Mouse (Mus musculus) forebrain, embryonic 11.5 days (tissue): Measurements from ENCODE around the gene Wdr77. TPM values are rescaled to one million over a fixed set of nuclear protein-coding genes. Genes with fewer than 3 reads are reported as not detected.
A peak's percentile ranks its signal among the peaks of the same experiment; 100 is the strongest.
"Not testable (repeated sequence)": the region's sequence is repeated elsewhere in the genome, so short reads cannot be mapped to it uniquely, and the experiment has no call there.

Experiments
- ATAC-seq: fragments of 200-750 bp; cut with Nextera tagmentation; replicated peaks from 2 replicates; pipeline ENCODE4 v1.8.0; 2017; ENCODE audit warnings: moderate TSS enrichment; ENCODE audit not compliant: low FRiP score
- DNase-seq: peaks from one replicate; pipeline ENCODE4 v3.0.0-alpha.2; 2017; ENCODE audit warnings: low spot score
- H3K27ac ChIP-seq: fragments of 300-500 bp; sonication (generic); 2 replicates; pipeline ENCODE4 v1.5.1; 2014; ENCODE audit warnings: low read depth, low read length
- H3K27me3 ChIP-seq: fragments of 300-500 bp; sonication (generic); 2 replicates; pipeline ENCODE4 v1.6.1; 2014; ENCODE audit warnings: mild to moderate bottlenecking, low read length, mixed read lengths; ENCODE audit not compliant: control insufficient read depth, insufficient read depth
- H3K36me3 ChIP-seq: fragments of 300-500 bp; sonication (generic); 2 replicates; pipeline ENCODE4 v1.6.1; 2014; ENCODE audit warnings: mild to moderate bottlenecking, low read length, moderate library complexity, mixed read lengths; ENCODE audit not compliant: control insufficient read depth, insufficient read depth
- H3K4me1 ChIP-seq: fragments of 300-500 bp; sonication (generic); replicated peaks from 2 replicates; pipeline ENCODE4 v1.6.1; 2014; ENCODE audit warnings: low read length, mixed read lengths; ENCODE audit not compliant: control insufficient read depth, insufficient read depth
- H3K4me2 ChIP-seq: fragments of 300-500 bp; sonication (generic); 2 replicates; pipeline ENCODE4 v1.6.1; 2014; ENCODE audit warnings: low read depth, mild to moderate bottlenecking, low read length, moderate library complexity, mixed read lengths; ENCODE audit not compliant: severe bottlenecking
- H3K4me3 ChIP-seq: fragments of 300-500 bp; sonication (generic); 2 replicates; pipeline ENCODE4 v1.5.1; 2014; ENCODE audit warnings: low read depth, low read length
- H3K9ac ChIP-seq: fragments of 300-500 bp; sonication (generic); 2 replicates; pipeline ENCODE4 v1.6.1; 2014; ENCODE audit warnings: low read length
- H3K9me3 ChIP-seq: fragments of 300-500 bp; sonication (generic); 2 replicates; pipeline ENCODE4 v1.6.1; 2016; ENCODE audit warnings: low read length, mixed read lengths; ENCODE audit not compliant: control insufficient read depth
- WGBS: fragments of 180-500 bp; shearing (Covaris S2); extraction: QIAGEN DNeasy Blood & Tissue Kit; methylation state at CpG from one replicate; pipeline ENCODE4 v1.1.7; 2014; 5-methylcytosine and 5-hydroxymethylcytosine counted together
- polyA plus RNA-seq: library from polyadenylated mRNA; unstranded; fragments of >200 nt; fragmentation: Nextera tagmentation; extraction: Ambion mirVana; gene quantifications from 2 replicates; pipeline ENCODE4 v1.2.1, GENCODE M21; 2014

Gene Wdr77
- polyA plus RNA-seq, 1 experiment from 2014 or later, result 148 TPM

DNA sequence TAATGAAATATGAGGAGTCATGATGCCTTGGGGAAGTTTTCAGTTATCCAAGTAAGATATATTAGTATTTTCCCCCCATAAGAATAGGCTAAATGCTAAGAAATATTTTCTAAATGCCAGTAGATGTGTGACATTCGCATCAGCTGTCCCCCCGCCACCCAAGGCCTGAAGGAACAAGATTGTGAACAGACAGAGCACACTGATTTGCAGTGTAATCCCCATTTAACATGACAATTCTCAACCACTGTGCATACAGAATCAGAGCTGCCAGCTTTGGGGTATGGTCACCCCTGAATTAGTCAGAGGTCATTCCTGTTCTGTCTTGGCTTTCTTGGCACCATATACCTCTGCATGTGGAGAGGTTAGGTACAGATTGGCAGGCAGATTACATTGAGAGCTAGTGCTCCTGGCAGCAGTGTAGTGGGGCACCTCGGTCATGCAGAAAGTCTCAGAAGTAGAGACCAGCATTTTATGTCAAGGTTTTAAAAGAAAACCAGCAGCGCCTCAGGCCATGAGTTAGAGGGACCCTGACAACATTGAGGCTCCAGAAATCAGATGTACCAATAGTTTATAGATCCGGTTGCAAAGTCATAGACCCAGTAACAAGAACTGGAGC is 12.8 kb downstream of the Wdr77 start:
- DNase-seq (no peak), ATAC-seq (no peak)
- no peaks in the 10 kb centered on the region for H3K4me1 ChIP-seq
- no peak overlapping the region for H3K4me2 ChIP-seq
- H3K4me3 ChIP-seq, result no peak overlapping the region
- no peak overlapping the region for H3K9ac ChIP-seq
- H3K36me3 ChIP-seq, result no peaks in the 10 kb centered on the region; the same call in 1 of the 2 replicates
- WGBS, result 86% methylated on average over 5 of the region's 5 CpGs
- no peaks in the 10 kb centered on the region for H3K9me3 ChIP-seq
- no peaks in the 10 kb centered on the region for H3K27me3 ChIP-seq
- H3K27ac ChIP-seq, result no peak overlapping the region

DNA sequence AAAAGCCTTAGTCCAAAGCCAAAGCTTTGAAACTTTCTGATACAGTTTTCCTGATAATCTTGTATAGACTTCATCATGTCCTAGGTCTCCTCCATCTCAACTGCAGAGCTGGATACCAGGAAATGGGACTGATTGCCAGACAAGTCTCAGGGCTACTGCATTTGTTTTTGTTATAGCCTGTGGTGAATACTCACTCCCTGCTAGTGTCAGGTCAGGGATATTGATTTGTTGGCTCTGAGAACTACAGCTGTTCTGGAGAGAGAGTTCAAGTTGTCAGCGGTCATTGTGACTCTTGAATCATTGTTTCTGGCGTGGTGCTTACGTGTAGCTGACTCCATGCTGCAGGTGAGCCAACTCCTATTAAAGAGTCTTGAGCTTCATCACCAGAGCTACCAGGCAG is 14.2 kb downstream of the Wdr77 start, which contains the start of gene Ovgp1:
TSS of gene Ovgp1 (plus strand) at position 301 of the 400 bp plus-strand sequence.
- WGBS, result 90% methylated on average over 3 of the region's 3 CpGs

DNA sequence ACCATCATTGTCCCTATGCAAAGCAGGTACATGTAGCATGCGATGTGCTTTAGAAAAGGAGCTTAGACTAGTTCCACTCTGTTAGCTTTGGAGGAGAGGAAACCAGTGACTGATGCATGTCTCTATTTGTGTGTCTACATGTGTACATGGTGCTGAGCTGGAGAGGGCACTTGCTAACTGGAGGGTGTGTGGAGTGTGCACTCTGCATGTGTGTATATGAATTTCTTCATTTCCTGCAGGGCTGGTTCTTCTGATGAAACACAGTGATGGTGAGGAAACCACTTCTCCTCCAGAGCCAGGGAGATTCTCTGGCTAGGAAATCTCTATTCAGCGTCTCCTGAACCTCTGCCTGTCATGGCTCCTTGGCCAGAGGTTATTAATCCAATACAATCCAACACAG is 15.0 kb downstream of the Wdr77 start:
- no peak overlapping the region for H3K9ac ChIP-seq
- WGBS, result 91% methylated on average over 2 of the region's 2 CpGs
- DNase-seq (no peak), ATAC-seq (no peak)
- H3K9me3 ChIP-seq, result no peaks in the 10 kb centered on the region
- no peak overlapping the region for H3K27ac ChIP-seq
- no peak overlapping the region for H3K4me3 ChIP-seq
- no peak overlapping the region for H3K4me2 ChIP-seq
- no peaks in the 10 kb centered on the region for H3K27me3 ChIP-seq
- no peaks in the 10 kb centered on the region; the same call in 1 of the 2 replicates for H3K36me3 ChIP-seq
- no peaks in the 10 kb centered on the region for H3K4me1 ChIP-seq

More for the DNA sequence above, 14.2 kb downstream of the Wdr77 start, which contains the start of gene Ovgp1:
- Histone ChIP-seq H3K27me3 (no peaks in the 10 kb centered on the region), H3K4me1 (no peaks in the 10 kb centered on the region), H3K4me3 (no peak within 1 kb of the TSS), H3K9me3 (no peaks in the 10 kb centered on the region), H3K4me2 (no peak within 1 kb of the TSS), H3K9ac (no peak within 1 kb of the TSS), H3K36me3 (no peaks in the 10 kb centered on the region; the same call in 1 of the 2 replicates), H3K27ac (no peak within 1 kb of the TSS)
- DNase-seq, result no peak
- ATAC-seq, result no peak

DNA sequence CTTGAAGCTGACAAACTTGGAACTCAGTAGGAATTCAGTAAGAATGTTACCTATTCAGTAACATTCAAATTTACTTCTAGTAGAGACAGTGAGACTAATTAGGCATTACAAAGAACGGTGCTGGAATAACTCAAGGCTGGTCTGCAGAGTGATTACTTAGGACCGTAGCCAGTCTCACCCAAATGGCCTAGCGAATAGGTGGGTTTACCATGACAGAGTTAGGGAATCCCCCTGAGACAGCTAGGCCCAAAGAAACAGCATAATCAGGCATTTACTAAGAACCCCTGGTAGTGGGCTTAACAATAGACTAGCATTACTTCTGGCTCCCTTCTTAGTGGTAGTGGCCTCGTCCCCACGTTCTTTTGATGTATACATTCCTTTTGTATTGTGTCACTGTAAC is 30.4 kb downstream of the Wdr77 start:
- H3K4me2 ChIP-seq, H3K27me3 ChIP-seq, H3K27ac ChIP-seq, H3K4me1 ChIP-seq, H3K9me3 ChIP-seq, ATAC-seq, H3K36me3 ChIP-seq, H3K9ac ChIP-seq, H3K4me3 ChIP-seq, DNase-seq: not testable (repeated sequence)
- 48% methylated on average over 5 of the region's 5 CpGs for WGBS

DNA sequence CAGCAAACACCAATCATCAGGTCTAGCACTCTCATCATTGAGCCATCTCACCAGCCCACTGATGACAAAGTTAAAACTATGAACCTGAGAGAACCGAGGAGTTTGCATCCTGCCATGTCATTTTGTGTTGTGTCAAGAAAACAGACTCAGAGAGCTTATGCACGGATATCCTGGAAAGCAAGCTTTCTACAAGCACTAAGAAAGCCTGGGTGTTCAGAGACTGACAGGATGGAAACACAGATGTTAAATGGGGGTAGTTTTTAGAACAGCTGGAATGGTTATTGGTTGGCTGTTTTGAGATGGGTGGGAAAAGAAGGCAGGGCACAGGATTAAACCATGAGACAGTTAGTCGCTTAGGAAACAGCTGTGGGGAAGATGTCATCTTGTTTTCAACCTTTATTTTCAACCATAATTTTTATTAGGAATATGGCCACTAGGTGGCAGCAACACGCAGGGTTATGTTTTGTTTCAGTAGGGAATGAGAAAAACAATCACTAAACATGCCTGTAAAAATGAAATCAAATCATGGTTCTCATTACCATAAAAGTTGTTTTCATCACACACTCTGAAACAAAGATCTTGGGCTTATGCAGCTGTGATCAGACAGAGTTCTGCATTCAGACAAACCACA is 32.6 kb downstream of the Wdr77 start:
- no peak overlapping the region for H3K27ac ChIP-seq
- ATAC-seq (no peak), DNase-seq (no peak)
- no peak overlapping the region for H3K9ac ChIP-seq
- no peaks in the 10 kb centered on the region for H3K4me1 ChIP-seq
- H3K27me3 ChIP-seq, result no peaks in the 10 kb centered on the region
- H3K4me3 ChIP-seq, result no peak overlapping the region
- no peaks in the 10 kb centered on the region for H3K9me3 ChIP-seq
- H3K36me3 ChIP-seq, result no peaks in the 10 kb centered on the region
- no peak overlapping the region for H3K4me2 ChIP-seq
- 35% methylated on average over 4 of the region's 4 CpGs for WGBS

DNA sequence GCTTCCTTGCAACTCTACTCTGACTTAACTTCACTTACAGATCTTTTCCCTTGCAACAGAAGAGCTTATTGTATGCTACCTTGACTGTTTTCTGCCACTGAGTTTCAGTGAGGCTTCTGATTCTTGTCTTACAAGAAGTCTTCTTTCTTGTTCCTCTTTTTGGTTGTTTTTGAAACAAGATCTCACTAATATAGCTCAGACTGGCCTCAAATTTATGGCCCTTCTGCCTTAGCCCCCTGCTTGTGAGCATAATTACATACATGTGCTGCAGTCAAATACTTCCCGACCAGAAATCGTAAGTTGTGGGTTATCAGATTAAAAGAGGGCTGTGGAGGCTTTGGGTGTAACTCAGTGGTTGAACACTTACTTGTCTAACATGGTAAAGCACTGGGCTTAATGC is 35.6 kb downstream of the Wdr77 start:
- H3K4me2 ChIP-seq, result no peak overlapping the region
- H3K4me1 ChIP-seq, result no peaks in the 10 kb centered on the region
- H3K9ac ChIP-seq, result no peak overlapping the region
- 76% methylated on average over 2 of the region's 2 CpGs for WGBS
- no peaks in the 10 kb centered on the region for H3K27me3 ChIP-seq
- no peak overlapping the region for H3K27ac ChIP-seq
- DNase-seq (no peak), ATAC-seq (no peak)
- no peak overlapping the region for H3K4me3 ChIP-seq
- H3K36me3 ChIP-seq, result no peaks in the 10 kb centered on the region
- no peaks in the 10 kb centered on the region for H3K9me3 ChIP-seq

DNA sequence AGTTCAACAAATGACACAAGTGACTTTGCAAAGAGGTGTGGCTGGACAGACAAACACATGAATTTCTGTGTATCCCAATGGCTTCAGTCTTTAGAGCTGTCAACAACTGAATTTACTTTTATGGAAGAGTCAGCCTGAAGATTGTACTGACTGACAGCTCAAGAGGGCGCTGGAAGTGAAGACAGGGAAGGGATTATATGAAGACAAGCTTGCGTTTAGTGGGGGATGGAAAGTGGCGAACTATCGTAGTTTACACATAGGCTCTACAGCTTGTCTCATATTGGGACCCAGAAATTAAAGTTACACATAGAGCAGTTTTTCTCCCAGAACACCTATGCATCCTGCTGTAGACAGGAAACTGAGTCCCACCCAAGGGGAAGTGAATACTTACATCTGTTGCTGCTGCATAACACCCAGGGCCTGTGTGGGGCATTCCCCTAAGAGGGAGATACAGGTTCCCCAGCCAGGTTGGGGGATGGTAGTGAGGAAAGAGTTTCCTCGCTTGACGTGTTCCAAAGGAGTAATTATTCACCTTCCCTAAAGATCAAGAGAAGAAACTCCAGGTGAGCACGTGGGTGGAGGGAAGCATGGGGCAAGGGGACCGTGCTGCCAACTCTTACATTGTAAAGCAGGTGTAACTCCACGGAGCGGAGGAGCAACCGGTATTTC is 41.7 kb downstream of the Wdr77 start:
- Histone ChIP-seq H3K4me3 (no peak overlapping the region; the same call in 1 of the 2 replicates), H3K4me1 (no peaks in the 10 kb centered on the region), H3K27me3 (no peaks in the 10 kb centered on the region), H3K9me3 (no peaks in the 10 kb centered on the region), H3K4me2 (peak overlapping the region; percentile 47), H3K36me3 (no peaks in the 10 kb centered on the region), H3K27ac (no peak overlapping the region), H3K9ac (no peak overlapping the region; the same call in 1 of the 2 replicates)
- 17% methylated on average over 11 of the region's 11 CpGs for WGBS
- ATAC-seq (peak; percentile 59), DNase-seq (no peak)

DNA sequence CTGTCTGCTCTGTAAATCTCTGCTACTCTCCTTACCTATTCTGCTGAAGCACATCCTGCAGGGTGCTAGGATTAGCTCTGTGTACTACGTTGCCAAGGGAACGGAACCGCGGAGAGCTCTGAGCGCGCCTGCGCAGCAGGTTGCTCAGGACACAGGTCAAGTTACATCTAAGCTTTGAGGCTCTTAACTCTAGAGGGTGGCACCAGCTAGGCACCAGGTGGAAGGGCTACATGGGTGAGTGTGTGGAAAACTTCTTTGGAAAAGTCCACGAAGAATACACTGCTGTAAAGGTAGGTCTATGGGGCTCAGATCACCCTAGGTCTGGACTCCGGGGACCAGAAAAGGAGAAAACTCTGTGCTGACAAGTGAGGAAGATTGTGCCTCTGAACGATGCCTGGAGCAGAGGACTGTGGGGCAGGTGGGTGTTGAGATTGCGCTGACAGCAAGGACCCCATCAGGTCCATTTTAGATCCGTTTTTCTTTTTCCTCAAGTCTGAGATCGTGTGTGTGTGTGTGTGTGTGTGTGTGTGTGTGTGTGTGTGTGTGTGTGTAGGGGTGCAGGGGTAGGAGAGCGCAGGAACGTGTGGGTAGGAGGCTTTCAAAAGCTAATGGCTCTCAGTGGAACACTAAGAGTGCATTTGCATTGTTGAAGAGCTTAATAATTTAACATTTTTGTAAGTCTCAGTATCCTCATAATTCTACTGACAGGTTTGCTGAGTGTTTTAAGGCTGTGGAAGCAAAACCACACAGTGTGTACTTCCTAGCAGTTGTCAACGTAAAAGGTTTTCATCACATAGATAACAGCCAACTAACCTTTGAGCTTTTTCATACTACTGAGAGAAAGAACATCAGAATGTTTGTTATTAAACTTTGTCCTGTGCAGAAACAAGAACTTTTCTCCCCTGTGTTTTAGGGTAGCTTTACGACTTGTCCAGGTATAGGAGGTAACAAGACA is 42.5 kb downstream of the Wdr77 start:
- Histone ChIP-seq H3K36me3 (no peaks in the 10 kb centered on the region), H3K4me2 (peak overlapping the region; percentile 47), H3K27ac (no peak overlapping the region), H3K4me3 (no peak overlapping the region; the same call in 1 of the 2 replicates), H3K4me1 (no peaks in the 10 kb centered on the region), H3K27me3 (no peaks in the 10 kb centered on the region), H3K9me3 (no peaks in the 10 kb centered on the region), H3K9ac (peak overlapping the region; percentile 8; the same call in 1 of the 2 replicates)
- ATAC-seq (peak; percentile 95), DNase-seq (peak; percentile 68)
- WGBS, result 20% methylated on average over 17 of the region's 17 CpGs
